Mouse (Mus musculus) liver, embryonic 18 days (tissue): ENCODE results near the gene Arap2. TPM values are rescaled to one million over a fixed set of nuclear protein-coding genes. Genes with fewer than 3 reads are reported as not detected.

Experiments
- polyA plus RNA-seq: library from polyadenylated mRNA; depleted of rRNA; stranded (reverse); fragments of >200 nt; gene quantifications from 2 replicates; pipeline ENCODE4 v1.2.3, GENCODE M21; 2012; rRNA removed

Gene Arap2
- 3.4 and 3.6 TPM in 2 replicates for polyA plus RNA-seq

DNA sequence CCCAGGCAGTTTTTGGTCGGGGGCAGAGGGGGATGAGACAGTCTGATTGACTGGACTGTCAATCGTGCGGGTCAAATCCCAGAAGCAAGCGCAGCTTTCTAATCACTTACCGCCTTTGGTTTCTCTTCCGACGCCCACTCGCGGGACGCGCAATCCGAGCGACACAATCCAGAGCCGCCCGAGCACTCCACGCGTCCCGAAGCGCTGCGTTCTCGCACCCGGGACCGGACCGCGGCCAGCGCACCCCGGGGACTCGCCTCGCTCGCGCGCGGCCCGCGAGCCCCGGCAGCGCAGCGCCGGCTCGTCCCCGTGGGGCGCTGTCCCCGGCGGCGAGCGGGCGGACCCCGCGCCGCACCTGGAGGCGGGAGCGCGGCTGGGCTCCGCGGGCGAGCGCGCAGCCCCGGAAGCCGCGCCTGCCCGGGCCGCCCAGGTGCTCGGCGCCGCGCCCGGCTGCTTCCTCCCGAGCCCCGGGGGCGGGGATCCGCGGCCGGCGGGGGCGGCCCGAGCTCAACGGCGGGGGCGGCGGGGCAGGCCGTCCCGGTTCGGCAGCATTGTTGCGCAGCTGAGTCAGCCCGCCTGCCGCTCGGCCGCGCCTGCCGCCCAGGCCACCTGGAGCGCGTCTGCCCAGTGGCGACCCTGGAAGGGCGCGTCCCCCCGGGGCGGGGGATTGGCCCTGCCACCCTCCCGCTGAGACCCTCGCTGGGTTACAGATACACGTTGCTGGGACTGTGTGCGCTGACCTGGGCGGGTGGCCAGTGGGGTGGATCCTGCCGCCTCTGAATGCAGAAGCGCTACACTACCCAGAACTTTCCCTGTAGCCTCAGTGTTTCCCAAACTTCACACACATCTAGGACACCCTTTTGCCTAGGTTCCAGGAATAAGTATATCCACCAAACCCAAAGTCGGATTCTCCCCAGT, at the start of gene Arap2:
Gene Arap2 (minus strand): TSS at position 376 of the 918 bp plus-strand sequence.

DNA sequence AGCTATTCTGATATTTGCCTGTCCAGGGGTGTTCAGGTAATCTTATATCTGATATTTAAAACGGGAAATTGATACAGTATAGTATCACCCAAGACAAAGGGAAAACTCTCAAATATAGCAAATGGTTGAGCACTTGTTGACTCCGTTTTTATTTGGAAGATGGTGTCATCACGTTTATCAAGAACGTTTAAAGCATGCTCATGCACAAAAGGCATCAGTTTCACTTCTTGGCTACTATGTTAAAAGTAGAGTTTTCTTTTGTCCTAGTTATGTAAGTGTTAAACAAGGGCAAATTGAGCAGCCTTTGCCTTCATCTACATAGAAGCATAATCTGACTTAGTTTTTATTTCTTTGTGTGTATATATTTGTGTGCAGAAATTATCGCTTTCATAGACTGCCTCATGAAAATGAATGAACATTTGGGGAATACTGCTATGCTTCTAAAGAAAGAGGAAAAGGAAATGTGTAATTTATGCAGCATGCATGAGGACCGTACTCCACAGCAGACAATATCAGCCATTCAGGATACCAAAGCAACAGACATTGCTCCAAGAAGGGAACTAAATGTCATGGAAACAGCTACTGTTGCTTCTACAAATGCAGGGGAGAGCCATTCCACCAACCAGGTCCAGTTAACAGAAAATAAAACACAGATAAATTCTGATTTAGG, 47.6 kb upstream of the Arap2 start, which contains the start of gene Dthd1:
Gene Dthd1 (plus strand): TSS at position 422 of the 670 bp plus-strand sequence.

Other genes starting within 250 kb of the Arap2 start
- gene Dthd1, start 47.7 kb upstream of the Arap2 start, polyA plus RNA-seq = 0.04 TPM in 1 of 2 replicates, not detected in the other